Mouse (Mus musculus) kidney, adult 2 months (tissue): ENCODE measurements around the gene Fxyd5. TPM values are rescaled to one million over a fixed set of nuclear protein-coding genes. Genes with fewer than 3 reads are reported as not detected.

ENCODE experiments used
- DNase-seq: peaks from one replicate; pipeline ENCODE4 v3.0.0; 2021
- H3K27ac ChIP-seq: fragments of 200-500 bp; 2 replicates; pipeline ENCODE4 v1.5.1; 2012; ENCODE audit warnings: low read depth, low read length, control low read depth, inconsistent platforms; ENCODE audit not compliant: insufficient read depth
- H3K27me3 ChIP-seq: fragments of 200-500 bp; replicated peaks from 2 replicates; pipeline ENCODE4 v1.6.1; 2012; ENCODE audit warnings: mild to moderate bottlenecking, moderate library complexity, low read length, inconsistent platforms; ENCODE audit not compliant: control insufficient read depth, insufficient read depth
- H3K36me3 ChIP-seq: fragments of 200-500 bp; 2 replicates; pipeline ENCODE4 v1.6.1; 2012; ENCODE audit warnings: mild to moderate bottlenecking, moderate library complexity, low read length, inconsistent platforms; ENCODE audit not compliant: control insufficient read depth, insufficient read depth
- H3K4me1 ChIP-seq: fragments of 200-500 bp; 2 replicates; pipeline ENCODE4 v1.6.1; 2011; ENCODE audit warnings: low read length; ENCODE audit not compliant: control insufficient read depth, insufficient read depth
- H3K4me3 ChIP-seq: fragments of 200-500 bp; 2 replicates; pipeline ENCODE4 v1.5.1; 2011; ENCODE audit warnings: mild to moderate bottlenecking, low read depth, low read length, control low read depth; ENCODE audit not compliant: insufficient read depth
- CTCF ChIP-seq: fragments of 200-500 bp; conservative IDR thresholded peaks from 2 replicates; pipeline ENCODE4 v1.5.1; 2011; ENCODE audit warnings: low read depth, mild to moderate bottlenecking, control low read depth, low read length, moderate library complexity, mixed read lengths; ENCODE audit not compliant: insufficient read depth, insufficient read length
- POLR2A ChIP-seq: fragments of 200-500 bp; IDR thresholded peaks from one replicate; pipeline ENCODE4 v1.6.1; 2011; ENCODE audit warnings: low read depth, low read length, control low read depth
- WGBS: fragments of 180-500 bp; shearing (Covaris S2); methylation state at CpG from one replicate; pipeline ENCODE4 v1.1.7; 2018; 5-methylcytosine and 5-hydroxymethylcytosine counted together
- polyA plus RNA-seq: library from polyadenylated mRNA; depleted of rRNA; stranded (reverse); fragments of >200 nt; gene quantifications from 2 replicates; pipeline ENCODE4 v1.2.3, GENCODE M21; 2012

Gene Fxyd5
- polyA plus RNA-seq, 1 experiment: 54.2 TPM

- Histone ChIP-seq H3K4me3 (no peak within 1 kb of the TSS), H3K4me1 (no peaks in the 10 kb centered on the region), H3K27me3 (no peaks in the 10 kb centered on the region), H3K27ac (no peak within 1 kb of the TSS), H3K36me3 (no peaks in the 10 kb centered on the region)
- DNase-seq: no peak
- TF ChIP-seq POLR2A: no peak
- no peak for TF ChIP-seq CTCF
- WGBS: 38% methylated on average over 5 of the region's 5 CpGs
Measured at GRCm38 (mm10) chr7:31076492-31076891, 34.2 kb upstream of the Fxyd5 start, which contains the start of gene Fxyd3. TSS of gene Fxyd3 (minus strand) at chr7:31076704.

GRCm38 (mm10) chr7:31074713-31075069 is 32.4 kb upstream of the Fxyd5 start:
- 50% methylated on average over 5 of the region's 5 CpGs for WGBS
- Histone ChIP-seq H3K36me3 (no peaks in the 10 kb centered on the region), H3K27me3 (no peaks in the 10 kb centered on the region), H3K4me1 (no peaks in the 10 kb centered on the region), H3K27ac (no peak overlapping the region), H3K4me3 (no peak overlapping the region)
- no peak for DNase-seq
- TF ChIP-seq POLR2A: no peak
- no peak for TF ChIP-seq CTCF

DNA sequence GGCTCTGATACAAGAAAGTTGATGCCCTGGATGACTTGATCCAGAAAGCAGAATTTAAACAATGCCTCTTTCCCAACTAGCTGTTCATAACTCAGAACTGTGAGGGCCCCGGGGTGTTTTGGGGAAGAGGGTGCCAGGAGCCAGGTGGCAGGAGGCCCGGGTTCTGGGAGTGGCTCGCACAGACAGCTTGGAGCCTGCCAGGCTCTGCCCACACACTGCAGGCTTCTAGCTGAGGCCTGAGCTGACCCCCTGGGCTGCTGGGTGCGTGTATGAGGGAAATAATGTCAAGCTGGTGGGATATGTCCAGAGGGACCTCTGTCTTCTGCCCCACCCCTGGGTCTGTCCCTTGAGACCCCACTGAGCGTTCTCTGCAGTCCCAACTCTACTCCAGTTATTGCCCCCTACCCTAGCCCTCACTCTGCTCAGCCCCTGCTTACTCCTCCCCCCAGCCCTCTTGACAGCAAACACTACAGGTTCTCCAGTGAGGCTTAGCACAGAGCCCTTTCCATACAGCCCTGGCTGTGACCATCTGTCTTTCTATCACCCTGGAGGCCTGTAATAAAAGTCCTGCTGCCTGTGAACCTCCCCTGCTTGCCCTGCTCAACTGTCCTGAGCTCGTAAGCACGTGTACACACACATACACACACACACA is 31.9 kb upstream of the Fxyd5 start:
- H3K27ac ChIP-seq: no peak overlapping the region
- no peaks in the 10 kb centered on the region for H3K27me3 ChIP-seq
- DNase-seq: no peak
- H3K4me3 ChIP-seq: no peak overlapping the region
- H3K36me3 ChIP-seq: no peaks in the 10 kb centered on the region
- WGBS: 59% methylated on average over 7 of the region's 7 CpGs
- H3K4me1 ChIP-seq: no peaks in the 10 kb centered on the region
- TF ChIP-seq CTCF (no peak), POLR2A (no peak)

- no peaks in the 10 kb centered on the region for H3K36me3 ChIP-seq
- no peak for TF ChIP-seq POLR2A
- TF ChIP-seq CTCF: no peak
- H3K4me1 ChIP-seq: no peaks in the 10 kb centered on the region
- H3K27me3 ChIP-seq: no peaks in the 10 kb centered on the region
- no peak for DNase-seq
- no peak overlapping the region for H3K4me3 ChIP-seq
- H3K27ac ChIP-seq: no peak overlapping the region
Measured at GRCm38 (mm10) chr7:31073546-31073945, 31.3 kb upstream of the Fxyd5 start.

DNA sequence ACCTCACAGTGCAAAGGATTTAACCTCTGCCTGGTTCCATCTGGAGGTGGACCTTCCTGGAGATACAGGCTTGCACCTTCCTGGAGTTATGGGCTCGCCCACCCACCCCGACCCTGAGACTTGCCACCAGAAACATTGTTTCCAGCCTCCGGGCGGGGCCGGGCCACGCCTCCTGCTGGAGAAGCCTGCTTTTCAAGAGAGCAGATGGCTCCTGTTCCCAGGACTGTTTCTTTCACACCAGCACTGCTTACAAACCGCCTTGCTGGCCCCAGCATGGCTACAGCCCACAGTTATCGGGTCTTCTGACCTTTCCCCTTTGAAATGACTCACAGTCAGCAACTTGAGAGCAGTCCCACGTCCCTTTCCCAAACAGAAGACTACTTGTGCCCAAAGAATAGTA is 30.0 kb upstream of the Fxyd5 start:
- no peak overlapping the region for H3K4me3 ChIP-seq
- no peaks in the 10 kb centered on the region for H3K36me3 ChIP-seq
- no peak overlapping the region for H3K27ac ChIP-seq
- H3K27me3 ChIP-seq: no peaks in the 10 kb centered on the region
- no peak for DNase-seq
- H3K4me1 ChIP-seq: no peaks in the 10 kb centered on the region
- 46% methylated on average over 9 of the region's 9 CpGs for WGBS
- no peak for TF ChIP-seq POLR2A
- TF ChIP-seq CTCF: no peak

DNA sequence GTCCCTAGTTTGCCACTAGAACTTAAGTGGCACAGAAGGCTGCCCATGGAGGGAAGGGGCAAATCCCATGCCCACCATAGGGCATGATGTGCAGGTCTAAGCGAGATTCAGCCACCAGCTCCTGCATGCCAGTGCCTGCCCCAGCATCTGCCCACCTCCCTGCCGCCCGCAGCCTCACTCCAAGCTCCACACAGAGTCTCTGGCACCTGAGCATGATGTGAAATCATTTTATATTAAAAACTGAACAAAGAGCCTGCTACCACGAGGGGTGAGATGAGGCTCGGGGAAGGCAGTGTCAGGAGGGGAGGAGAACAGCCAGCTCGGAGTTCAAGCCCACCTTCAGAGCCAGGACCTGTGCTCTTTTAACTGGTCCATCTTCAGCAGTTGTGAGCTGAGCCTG is 28.0 kb upstream of the Fxyd5 start:
- TF ChIP-seq POLR2A: no peak
- TF ChIP-seq CTCF: no peak
- no peak for DNase-seq
- Histone ChIP-seq H3K27ac (no peak overlapping the region), H3K36me3 (no peaks in the 10 kb centered on the region), H3K27me3 (no peaks in the 10 kb centered on the region), H3K4me1 (no peaks in the 10 kb centered on the region), H3K4me3 (no peak overlapping the region)
- WGBS: 81% methylated on average over 6 of the region's 6 CpGs

DNA sequence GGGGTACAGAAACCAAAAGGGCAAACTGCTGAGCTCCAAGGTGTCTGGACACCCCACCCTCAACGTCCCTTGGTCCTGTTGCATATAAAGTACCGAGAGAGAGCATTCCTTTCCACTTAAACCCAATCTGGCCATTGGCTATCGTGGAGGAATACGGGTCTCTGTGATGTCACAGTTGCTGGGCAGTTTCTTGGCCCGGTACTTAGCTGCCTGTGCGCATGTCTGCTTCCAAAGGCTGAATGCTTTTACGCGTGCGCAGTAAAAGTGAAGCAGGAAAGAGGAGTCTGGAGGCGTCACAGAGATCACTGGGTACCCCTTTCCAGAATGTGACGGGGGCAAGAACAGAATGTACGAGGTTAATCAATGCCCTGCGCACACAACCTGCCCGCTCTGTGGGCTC is 27.2 kb upstream of the Fxyd5 start:
- 79% methylated on average over 14 of the region's 14 CpGs for WGBS
- no peak for DNase-seq
- Histone ChIP-seq H3K27ac (no peak overlapping the region), H3K27me3 (no peaks in the 10 kb centered on the region), H3K36me3 (no peaks in the 10 kb centered on the region), H3K4me1 (no peaks in the 10 kb centered on the region), H3K4me3 (no peak overlapping the region)
- TF ChIP-seq POLR2A: no peak
- TF ChIP-seq CTCF: no peak
